Mouse (Mus musculus): ENCODE data around the gene Ddr2.
"Not testable (repeated sequence)": the region's sequence is repeated elsewhere in the genome, so short reads cannot be mapped to it uniquely, and the experiment has no call there.

Ddr2 gene

GRCm38 (mm10) chr1:170039402-170039801, 71.2 kb downstream of the Ddr2 start:
- DNase-seq (ENCODE audit: low read depth, low spot score) = no peak

DNA sequence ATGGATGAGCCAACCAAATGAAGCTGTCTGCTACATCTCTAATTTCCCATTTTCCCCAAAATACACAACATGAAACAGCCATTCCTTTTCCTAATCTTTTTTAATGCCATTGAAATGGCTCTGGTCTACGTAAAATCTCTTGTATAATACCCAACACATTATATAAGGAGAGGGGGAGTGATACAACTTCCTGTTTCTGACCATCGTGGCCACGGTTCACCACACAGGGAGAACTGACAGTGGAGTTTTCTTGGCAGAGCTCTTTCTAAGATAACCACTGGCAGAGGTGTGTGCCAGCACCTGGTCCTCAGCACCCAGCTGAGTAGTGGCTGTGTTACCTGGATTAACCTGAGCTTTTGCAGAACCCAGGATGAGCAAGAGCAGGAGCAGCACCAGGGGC, 75.0 kb downstream of the Ddr2 start:
- no peak for DNase-seq (ENCODE audit: low read depth, low spot score)

DNA sequence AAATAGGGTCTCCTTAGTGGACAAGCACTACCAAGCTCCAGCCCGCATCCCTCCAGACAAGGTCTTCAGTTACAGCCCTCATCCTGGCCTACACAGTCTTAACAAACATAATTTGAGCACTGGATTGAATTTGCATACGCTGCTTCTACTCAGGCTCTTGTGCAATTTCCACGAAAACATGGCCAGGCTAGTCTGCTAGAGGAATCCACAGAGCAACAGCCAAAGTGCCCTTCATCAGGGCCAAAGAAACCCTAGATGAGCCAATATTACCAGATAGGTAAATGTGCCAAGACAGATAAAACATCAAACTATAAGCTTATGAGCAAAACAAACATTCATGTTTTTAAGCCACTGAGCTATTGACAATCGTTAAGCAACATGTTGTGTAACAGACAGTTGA, 75.6 kb downstream of the Ddr2 start:
- no peak for DNase-seq (ENCODE audit: low read depth, low spot score)

DNA sequence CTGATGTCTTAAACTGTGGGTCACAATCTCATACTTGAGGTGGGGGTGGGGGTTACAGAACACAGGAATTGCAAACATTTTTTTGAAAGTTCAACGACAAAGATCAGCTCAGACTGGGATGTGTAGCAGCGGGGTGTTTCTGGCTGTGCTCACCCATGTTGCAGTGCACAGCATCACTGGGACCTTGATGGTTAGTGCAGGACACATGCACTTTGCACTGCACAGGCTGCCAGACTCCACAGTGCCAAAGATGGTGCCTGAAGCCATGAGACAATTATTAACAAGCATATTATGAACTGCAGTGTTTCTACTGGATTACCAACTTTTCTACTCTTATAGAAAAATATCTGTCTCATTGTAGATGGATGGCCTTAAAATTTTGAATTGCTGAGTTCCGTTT, 78.9 kb downstream of the Ddr2 start:
- no peak for DNase-seq (ENCODE audit: low read depth, low spot score)

GRCm38 (mm10) chr1:170014784-170015183, 95.8 kb downstream of the Ddr2 start:
- DNase-seq (ENCODE audit: low read depth, low spot score) = no peak

GRCm38 (mm10) chr1:170010716-170011505, 99.7 kb downstream of the Ddr2 start:
- peak; percentile 25 for DNase-seq (ENCODE audit: low read depth, low spot score)

DNA sequence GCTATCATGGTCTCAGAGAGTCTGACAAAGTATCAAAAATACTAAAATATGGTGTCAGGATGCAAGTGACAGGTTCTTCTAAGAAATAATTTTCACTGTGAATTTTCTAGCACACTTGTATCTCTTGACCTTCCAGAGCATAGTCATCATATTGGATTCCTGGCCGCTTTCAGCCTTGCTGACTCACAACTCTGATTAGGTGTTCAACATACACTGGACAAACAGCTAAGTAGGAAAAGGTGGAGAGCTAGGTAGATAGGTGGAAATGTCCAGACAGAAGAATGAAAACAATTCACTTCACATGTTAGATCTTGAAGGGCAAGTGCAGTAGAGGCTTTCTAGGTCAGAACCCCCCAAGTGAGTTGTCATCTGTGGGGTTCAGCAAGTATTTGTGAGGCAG, 101.3 kb downstream of the Ddr2 start:
- DNase-seq (ENCODE audit: low read depth, low spot score) = no peak

GRCm38 (mm10) chr1:170008432-170009220, 101.9 kb downstream of the Ddr2 start:
- no peak for DNase-seq (ENCODE audit: low read depth, low spot score)

DNA sequence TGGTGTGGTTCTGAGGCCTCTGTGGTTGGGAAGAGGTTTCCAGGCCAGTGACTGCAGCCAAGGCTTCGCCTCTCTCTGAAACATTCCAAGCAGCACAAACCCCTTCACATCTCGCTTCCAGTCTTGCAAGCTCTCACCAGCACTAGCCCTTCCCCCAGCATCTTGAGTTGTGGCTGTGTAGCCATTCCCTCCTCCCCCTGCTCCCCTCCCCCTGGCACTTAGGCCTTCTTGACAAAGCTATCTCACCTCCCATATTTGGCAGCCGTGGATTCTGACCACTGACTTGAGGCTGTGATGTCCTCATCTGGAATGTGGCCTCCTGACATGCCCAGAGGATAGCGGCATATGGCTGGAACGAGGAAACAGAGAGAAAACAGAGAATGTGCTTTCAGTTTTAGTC, 104.0 kb downstream of the Ddr2 start:
- no peak for DNase-seq (ENCODE audit: low read depth, low spot score)

DNA sequence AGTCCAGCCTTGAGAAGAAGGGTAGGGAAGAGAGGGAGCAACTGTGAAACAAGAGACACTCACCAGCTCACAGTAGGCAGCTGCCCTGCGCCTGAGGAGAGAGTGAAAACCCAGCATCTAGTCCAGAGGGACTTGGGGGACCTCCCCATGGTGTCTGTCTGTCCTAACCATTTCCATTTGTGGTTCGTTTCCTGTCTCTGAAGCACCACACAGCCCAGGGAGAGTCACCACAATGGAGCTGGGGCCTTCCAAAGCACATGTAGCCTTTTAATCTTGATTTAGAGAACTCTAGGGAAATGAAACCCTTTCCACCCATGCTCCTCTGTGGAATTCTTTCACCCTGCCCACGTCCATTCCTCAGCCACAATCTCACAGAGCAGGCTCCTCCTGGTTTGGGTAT, 105.3 kb downstream of the Ddr2 start:
- no peak for DNase-seq (ENCODE audit: low read depth, low spot score)

- DNase-seq (ENCODE audit: low read depth, low spot score) = not testable (repeated sequence)
These were observed 116.7 kb downstream of the Ddr2 start for GRCm38 (mm10) chr1:169993901-169994300.

DNA sequence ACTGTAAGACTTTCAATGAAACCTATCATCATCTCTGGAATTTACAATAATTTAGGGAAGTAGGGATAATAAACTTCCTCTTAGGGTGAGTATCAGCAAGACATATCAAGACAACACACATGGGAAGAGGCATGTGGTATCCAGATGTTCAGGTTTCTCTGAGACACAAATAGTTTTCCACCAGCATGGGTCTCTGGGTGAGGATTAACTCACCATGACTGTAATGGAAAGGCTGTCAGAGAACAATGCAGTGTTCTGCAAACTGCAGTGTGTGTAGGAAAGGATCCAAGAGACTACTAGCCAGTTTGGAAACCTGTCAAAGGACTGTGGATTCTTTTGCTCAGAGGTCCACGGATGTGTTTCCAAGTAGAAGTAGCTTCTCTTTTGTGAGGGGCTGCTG, 124.4 kb downstream of the Ddr2 start:
- no peak for DNase-seq (ENCODE audit: low read depth, low spot score)

DNA sequence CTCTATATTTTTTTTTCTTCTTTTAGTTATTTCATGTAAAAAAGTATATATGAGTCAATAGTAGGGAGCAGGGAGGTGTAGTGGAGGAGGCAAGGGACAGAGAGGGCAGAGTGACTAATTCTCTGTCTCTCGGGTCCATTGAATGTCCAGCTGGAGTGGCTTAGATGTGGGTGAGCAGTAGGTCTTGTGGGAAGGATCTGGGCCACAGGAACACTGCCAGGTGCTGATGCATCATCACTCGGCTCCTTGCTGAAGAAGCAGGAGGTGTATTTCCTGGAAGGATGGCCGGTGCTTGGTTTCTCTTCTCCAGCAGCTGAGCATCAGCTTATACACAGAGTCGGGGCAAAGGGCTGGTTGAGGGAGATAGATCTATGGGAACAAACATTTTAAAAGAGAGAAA, 132.9 kb downstream of the Ddr2 start:
- DNase-seq (ENCODE audit: low read depth, low spot score) = peak; percentile 31

DNA sequence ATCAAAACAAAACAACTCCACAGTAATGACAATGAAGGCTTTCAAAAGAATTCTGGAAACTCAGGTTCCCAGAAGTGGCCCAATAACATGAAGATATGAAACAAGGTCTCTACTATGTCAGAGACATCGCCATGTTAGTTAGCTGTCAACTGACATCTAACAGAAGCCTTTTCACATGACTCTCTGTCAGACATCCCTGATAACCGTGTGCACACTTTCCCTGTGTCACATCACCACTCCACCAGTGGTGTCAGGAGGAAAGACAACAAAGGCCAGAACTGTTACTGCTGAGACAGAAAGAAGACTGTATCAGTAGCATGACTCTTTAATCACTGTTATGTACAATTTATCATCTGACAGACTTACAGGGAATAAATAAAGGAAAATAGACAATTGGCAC, 138.6 kb downstream of the Ddr2 start:
- DNase-seq (ENCODE audit: low read depth, low spot score) = no peak

DNA sequence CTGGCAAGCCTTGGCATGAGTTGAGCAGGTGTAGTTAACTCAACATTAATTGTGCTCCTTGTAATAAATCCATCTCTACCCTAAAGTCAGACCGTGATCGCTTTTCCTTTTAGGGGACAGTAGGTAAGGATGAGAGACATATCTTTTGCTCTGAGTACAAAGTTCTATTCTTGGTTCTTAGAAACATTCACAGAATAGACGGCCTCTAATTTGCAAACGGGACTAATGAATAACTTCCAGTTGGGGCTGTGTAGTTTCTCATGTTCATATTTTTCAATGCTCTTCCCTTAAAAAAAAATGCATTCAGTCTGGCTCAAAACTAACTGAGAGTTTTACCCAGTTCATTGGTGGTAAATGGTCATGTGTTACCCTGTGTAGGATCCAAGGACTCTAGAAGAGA, 139.6 kb downstream of the Ddr2 start:
- no peak for DNase-seq (ENCODE audit: low read depth, low spot score)

DNA sequence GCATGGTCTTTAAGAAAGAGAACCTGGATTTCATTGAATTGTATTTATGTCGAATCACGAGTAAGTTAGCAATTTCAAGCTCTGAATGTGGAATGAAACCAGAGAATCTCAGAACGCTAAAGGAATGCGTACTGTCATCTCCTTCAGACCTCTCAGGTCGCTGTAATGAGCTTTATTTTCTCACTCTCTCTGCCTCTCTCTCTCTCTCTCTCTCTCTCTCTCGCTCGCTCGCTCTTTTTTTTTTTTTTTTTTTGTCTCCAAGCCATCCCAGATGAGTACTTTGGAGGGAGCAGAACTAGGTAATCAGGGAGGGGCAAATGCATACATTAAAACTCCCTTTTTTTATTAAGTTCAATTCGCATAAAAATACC, 141.1 kb downstream of the Ddr2 start:
- no peak for DNase-seq (ENCODE audit: low read depth, low spot score)

- peak; percentile 99 for DNase-seq (ENCODE audit: low read depth, low spot score)
These were observed 141.6 kb downstream of the Ddr2 start, which contains the start of gene Hsd17b7 for GRCm38 (mm10) chr1:169968792-169969515. Gene Hsd17b7 (minus strand): TSS chr1:169969241.

GRCm38 (mm10) chr1:169953106-169953505, 157.5 kb downstream of the Ddr2 start:
- no peak for DNase-seq (ENCODE audit: low read depth, low spot score)

DNA sequence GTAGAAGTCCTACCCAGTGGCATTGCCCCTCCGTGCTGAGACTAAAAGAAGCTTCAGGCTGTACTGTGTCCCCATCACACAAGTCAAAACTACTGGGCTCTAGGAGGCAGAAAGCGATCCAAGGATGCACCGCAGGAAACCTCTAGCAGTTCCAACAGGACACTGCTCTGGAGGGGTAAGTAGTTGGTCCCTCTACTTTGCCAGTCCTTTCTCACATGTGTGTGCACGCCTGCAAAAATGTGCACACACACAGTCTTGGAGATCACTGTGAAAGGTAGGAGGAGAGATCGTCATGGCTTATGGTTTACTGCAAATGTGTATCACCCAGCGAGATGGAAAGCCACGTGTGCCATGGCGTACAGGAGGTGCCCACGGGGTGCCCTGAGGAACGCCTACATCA, 157.9 kb downstream of the Ddr2 start:
- DNase-seq (ENCODE audit: low read depth, low spot score) = no peak

DNA sequence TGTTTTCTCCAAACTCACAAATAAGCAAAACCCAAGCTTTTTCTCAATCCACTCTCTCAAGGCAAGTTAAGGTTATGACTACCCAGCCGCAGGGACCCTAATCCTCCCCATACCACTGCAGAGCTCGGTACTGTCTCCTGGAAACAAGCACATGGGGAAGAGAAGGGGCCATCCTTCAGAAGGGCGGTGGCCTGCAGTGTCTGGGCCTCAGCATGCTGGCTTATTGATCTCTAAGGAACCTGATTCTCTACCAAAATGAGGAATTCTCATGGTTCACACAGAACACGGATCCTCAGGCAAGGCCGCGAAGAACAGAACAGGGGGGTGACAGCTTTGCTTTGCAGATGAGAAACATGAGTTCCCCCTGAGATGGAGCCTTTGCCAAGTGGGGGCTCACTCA, 159.0 kb downstream of the Ddr2 start:
- no peak for DNase-seq (ENCODE audit: low read depth, low spot score)

- no peak for DNase-seq (ENCODE audit: low read depth, low spot score)
These were observed 159.9 kb downstream of the Ddr2 start for GRCm38 (mm10) chr1:169950651-169951050.

GRCm38 (mm10) chr1:169949981-169950380, 160.6 kb downstream of the Ddr2 start:
- no peak for DNase-seq (ENCODE audit: low read depth, low spot score)

Data from brain, adult 2 months (tissue).